Mouse (Mus musculus): ENCODE data around the gene Cd101.

DNA sequence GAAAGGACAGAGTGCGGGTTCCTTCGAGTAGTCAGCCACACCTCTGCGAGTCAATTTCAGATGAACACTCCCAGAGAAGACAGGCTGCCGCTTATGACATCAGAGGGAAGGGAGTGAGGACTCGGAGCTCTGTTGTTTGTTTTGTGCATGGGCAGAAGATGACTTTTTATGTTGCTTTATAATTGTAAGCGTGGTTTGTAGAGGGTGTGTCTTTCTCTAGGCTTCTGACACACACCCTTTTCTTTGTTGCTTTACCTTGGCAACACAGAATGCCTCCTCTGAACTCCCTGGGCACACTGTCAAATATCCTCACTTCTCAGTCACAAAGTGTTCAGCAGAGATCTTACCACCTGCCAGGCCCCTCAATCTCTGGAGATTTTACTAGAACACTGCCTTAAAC is 36.8 kb upstream of the Cd101 start:
- TF ChIP-seq CTCF (IDR thresholded peaks at IDR 0.05; ENCODE audit: control insufficient read depth, insufficient read depth, insufficient read length): no peak
- no peak for TF ChIP-seq MYOG (IDR thresholded peaks at IDR 0.05; ENCODE audit: control insufficient read depth, extremely low read depth, insufficient read length)
- TF ChIP-seq MYOD1 (IDR thresholded peaks at IDR 0.05; ENCODE audit: control insufficient read depth, insufficient read length, low read depth): no peak
- TF ChIP-seq MAX (IDR thresholded peaks at IDR 0.05): no peak
- TF ChIP-seq USF1 (IDR thresholded peaks at IDR 0.05; ENCODE audit: low read depth): no peak
- TF ChIP-seq CEBPB (IDR thresholded peaks at IDR 0.05; ENCODE audit: low read depth): no peak
